Mouse (Mus musculus) spleen, postnatal 0 days (tissue): ENCODE results near the gene Ints5. TPM values are rescaled to one million over a fixed set of nuclear protein-coding genes. Genes with fewer than 3 reads are reported as not detected.

Experiments
- polyA plus RNA-seq: library from polyadenylated mRNA; unstranded; fragments of >200 nt; fragmentation: Nextera tagmentation; extraction: Ambion mirVana; gene quantifications from 2 replicates; pipeline ENCODE4 v1.2.1, GENCODE M21; 2015

The Ints5 gene
- 22.6 and 23.2 TPM in 2 replicates for polyA plus RNA-seq

DNA sequence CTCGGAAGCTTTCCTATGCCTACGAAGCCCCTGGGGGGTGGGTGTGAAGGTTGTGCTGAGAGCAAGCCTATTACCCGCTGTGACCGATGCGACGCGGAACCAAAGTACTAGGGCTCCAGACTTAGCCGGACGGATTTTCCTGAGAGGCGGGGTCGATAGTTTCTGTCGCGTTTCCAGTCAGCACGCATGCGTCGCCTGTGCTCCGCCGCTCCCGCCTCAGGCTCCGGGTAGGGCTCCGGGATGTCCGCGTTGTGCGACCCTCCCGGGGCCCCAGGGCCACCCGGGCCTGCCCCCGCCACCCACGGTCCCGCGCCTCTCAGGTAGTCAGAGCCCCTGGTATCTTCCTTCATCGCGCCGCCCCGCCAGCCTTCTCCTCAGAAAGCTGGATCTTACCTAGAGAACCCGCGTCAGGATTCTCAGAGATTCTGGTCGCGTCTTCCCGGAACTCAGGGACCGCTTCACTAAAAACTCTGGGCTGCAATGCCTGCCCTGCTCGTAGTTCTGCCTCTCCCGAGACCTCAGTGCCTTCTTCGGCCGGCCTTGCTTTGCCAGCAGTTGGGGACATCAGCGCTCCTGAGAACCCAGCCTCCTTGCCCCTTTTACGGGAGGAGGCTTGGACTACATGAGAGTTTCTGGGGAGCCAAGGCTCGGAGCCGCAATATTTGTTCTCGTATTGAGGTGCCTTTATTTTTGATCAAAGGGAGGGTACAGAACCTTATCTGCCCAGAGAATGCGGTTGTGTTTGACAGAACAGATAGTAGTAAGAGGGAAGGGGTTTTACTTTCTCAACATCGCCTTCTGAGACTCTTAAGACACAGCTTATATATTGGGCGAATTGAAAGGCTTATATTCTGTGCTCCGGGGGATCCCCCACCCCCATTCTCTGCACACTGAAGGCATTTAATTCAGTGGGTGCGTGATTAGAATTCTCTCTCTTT lies at the start of gene Ints5:
Gene Ints5 (plus strand): TSS at position 177 of the 938 bp plus-strand sequence.

GRCm38 (mm10) chr19:8850402-8850901 lies 42.4 kb upstream of the Ints5 start, which contains the start of gene Lrrn4cl:
Gene Lrrn4cl, plus strand, starts transcription at chr19:8850768.

GRCm38 (mm10) chr19:8871267-8872186 lies 21.3 kb upstream of the Ints5 start, which contains the start of gene Ubxn1:
Gene Ubxn1, plus strand, starts transcription at chr19:8871496.

GRCm38 (mm10) chr19:8880311-8881033 lies 12.3 kb upstream of the Ints5 start, which contains the start of gene Uqcc3:
Gene Uqcc3, minus strand, starts transcription at chr19:8880923.

GRCm38 (mm10) chr19:8883616-8884015 lies 9.2 kb upstream of the Ints5 start, which contains the start of the genes Lbhd1 and Gm49403:
Gene Lbhd1, plus strand, starts transcription at chr19:8883732.
Gene Gm49403, plus strand, starts transcription at chr19:8883930.

DNA sequence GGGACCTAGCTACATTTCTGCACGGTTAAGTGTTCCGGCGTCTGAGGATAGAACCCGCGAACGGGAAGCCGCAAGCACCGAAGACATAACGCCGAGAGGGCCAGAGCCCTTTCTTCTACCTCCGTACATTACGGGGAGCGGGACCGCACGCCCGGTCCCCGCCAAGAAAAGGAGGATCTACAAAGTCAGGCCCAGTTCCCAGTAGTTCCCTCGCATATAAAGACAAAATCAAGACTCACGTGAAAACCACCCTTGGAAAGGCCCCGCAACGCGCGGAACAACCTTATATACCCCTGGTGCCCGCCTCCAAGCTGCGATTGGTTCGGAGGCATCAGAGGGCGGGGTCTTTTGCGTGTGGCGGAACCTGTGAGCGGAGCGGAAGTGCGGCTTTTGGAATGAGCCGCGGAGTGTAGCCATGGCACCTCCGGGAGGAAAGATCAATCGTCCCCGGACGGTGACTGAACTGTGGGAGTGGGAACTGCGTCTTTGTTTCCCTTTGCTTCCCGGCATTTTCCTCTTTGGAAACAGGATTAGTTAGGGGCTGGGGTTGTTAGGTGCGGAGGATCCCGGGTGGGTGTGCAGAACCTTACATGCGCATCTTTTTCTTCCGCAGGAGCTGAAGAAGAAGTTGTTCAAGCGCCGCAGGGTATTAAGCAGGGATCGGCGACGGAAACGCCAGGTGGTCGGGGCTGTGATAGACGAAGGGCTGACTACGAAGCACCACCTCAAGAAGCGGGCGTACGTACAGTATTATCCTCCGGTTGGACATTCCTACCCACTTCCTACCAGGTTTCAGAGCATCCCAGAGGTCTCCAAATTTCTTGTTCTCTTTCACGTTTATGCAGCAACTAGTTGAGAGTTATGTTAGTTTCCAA lies 4.1 kb upstream of the Ints5 start, which contains the start of the genes 1810009A15Rik and Gm49416:
Gene 1810009A15Rik (plus strand): TSS at position 343 of the 875 bp plus-strand sequence.
Gene Gm49416 (plus strand): TSS at position 416 of the 875 bp plus-strand sequence.

GRCm38 (mm10) chr19:8897865-8898495 lies 5.2 kb downstream of the Ints5 start, which contains the start of gene Ganab:
Gene Ganab, plus strand, starts transcription at chr19:8898071.

DNA sequence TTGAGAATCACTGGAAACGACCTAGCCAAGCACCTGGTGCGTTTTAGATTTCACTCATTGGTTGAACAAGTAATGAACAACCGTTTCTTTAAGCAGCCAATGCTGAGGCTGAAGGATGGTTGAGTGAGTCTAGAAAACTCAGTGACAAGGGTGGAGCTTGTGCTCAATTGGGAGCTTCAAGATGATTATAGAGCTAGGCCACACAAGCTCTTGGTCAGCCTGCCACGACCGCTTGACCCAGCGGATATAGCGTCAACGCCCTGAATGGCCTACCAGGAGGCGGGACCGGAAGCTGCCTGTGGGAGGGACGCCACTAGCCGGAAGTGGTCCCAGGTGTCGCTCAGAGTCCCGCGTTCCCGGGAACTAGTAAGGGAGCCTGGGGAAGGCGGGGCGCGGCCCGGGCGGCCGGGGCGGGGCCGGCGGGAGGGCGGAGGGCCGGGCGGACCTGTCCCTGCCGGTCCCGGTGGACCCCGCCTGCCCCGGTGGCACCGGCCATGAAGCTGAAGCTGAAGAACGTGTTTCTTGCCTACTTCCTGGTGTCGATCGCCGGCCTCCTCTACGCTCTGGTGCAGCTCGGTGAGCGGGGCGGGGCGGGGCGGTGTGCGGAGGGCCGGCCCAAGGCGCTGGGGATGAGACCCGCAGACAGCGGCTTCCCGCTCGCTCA lies 27.4 kb downstream of the Ints5 start, which contains the start of gene B3gat3:
Gene B3gat3 (plus strand): TSS at position 302 of the 664 bp plus-strand sequence.

DNA sequence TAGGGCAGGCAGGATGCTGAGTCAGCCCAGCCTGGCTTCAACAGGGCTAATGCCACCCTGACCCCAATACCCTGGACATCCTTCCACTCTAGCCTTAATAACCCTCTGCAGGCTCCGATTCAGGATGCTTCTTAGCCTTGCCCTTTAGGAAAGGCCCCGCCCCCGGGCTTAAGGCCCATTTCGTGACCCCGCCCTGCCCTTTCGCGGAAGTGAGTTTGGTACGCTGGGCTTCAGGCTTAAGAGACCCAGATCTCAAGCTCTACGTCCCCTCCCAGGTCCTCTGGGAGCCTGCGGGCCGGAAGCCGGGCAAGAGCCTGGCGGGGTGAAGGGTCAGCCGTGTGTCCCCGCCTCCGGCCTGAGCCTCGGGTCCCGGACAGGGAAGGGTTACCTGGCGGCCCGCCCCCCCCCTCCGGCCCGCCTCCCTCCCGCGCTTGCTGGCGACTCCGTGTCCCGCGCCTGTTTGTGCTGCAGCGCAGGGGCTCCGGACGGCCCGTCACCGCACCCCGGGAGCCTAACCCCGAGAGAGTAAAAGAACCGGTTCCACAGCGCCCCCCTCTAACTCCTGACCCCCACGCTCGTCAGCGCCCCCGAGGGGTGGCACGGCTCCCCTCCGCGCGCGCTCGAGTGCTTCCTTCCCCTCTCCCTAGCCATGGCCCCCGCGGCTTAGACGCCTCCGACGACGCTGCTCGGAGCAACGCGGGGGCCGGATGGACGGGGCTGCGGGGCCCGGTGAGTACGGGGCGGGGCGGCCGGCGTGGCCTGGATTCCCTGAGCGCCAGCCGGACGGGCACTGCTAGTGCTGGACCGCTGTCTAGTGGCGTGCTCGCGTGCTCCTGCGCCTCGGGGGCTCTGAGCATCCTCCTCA lies 36.7 kb downstream of the Ints5 start, which contains the start of the genes Rom1 and Eml3:
Gene Rom1 (minus strand): TSS at position 133 of the 865 bp plus-strand sequence.
Gene Eml3 (plus strand): TSS at position 329 of the 865 bp plus-strand sequence.

GRCm38 (mm10) chr19:8941515-8942217 lies 48.9 kb downstream of the Ints5 start, which contains the start of gene Mta2:
Gene Mta2, plus strand, starts transcription at chr19:8941875.

Other genes starting within 250 kb of the Ints5 start
- 0.10 TPM in 1 of 2 replicates, not detected in the other for gene Chrm1, start 229.2 kb upstream of the Ints5 start, polyA plus RNA-seq
- 101 and 102 TPM in 2 replicates for gene Slc3a2, start 169.6 kb upstream of the Ints5 start, polyA plus RNA-seq
- gene Wdr74, start 157.2 kb upstream of the Ints5 start, polyA plus RNA-seq = 64.9 and 68.8 TPM in 2 replicates
- 0.65 and 0.69 TPM in 2 replicates for gene 1700092M07Rik, start 152.3 kb upstream of the Ints5 start, polyA plus RNA-seq
- gene Stx5a, start 151.6 kb upstream of the Ints5 start, polyA plus RNA-seq = 56.9 and 66.5 TPM in 2 replicates
- gene Nxf1, start 135.9 kb upstream of the Ints5 start, polyA plus RNA-seq = 95.6 and 109 TPM in 2 replicates
- gene Tmem223, start 122.0 kb upstream of the Ints5 start, polyA plus RNA-seq = 79.4 and 82.5 TPM in 2 replicates
- gene Tmem179b, start 118.5 kb upstream of the Ints5 start, polyA plus RNA-seq = 134 and 140 TPM in 2 replicates
- gene Taf6l, start 106.6 kb upstream of the Ints5 start, polyA plus RNA-seq = 13.4 and 15.6 TPM in 2 replicates
- gene Polr2g, start 94.4 kb upstream of the Ints5 start, polyA plus RNA-seq = 103 and 108 TPM in 2 replicates
- gene Zbtb3, start 90.5 kb upstream of the Ints5 start, polyA plus RNA-seq = 1.5 and 1.9 TPM in 2 replicates
- gene Ttc9c, start 73.7 kb upstream of the Ints5 start, polyA plus RNA-seq = 29.3 and 32.7 TPM in 2 replicates
- gene Hnrnpul2, start 73.0 kb upstream of the Ints5 start, polyA plus RNA-seq = 5.6 and 5.7 TPM in 2 replicates
- gene AC129217.1, start 63.2 kb upstream of the Ints5 start, polyA plus RNA-seq = not detected in 2 replicates
- 40.2 and 40.8 TPM in 2 replicates for gene Bscl2, start 55.5 kb upstream of the Ints5 start, polyA plus RNA-seq
- gene Gng3, start 53.8 kb upstream of the Ints5 start, polyA plus RNA-seq = 0.48 and 0.53 TPM in 2 replicates
- 1.2 and 1.7 TPM in 2 replicates for gene Lrrn4cl, start 42.2 kb upstream of the Ints5 start, polyA plus RNA-seq
- 128 and 131 TPM in 2 replicates for gene Ubxn1, start 21.5 kb upstream of the Ints5 start, polyA plus RNA-seq
- 55.1 and 57.2 TPM in 2 replicates for gene Uqcc3, start 12.1 kb upstream of the Ints5 start, polyA plus RNA-seq
- gene Lbhd1, start 9.3 kb upstream of the Ints5 start, polyA plus RNA-seq = 44.3 and 52.1 TPM in 2 replicates
- gene Gm49403, start 9.1 kb upstream of the Ints5 start, polyA plus RNA-seq = not detected in 2 replicates
- gene 1810009A15Rik, start 4.2 kb upstream of the Ints5 start, polyA plus RNA-seq = 54.0 and 56.8 TPM in 2 replicates
- not detected in 2 replicates for gene Gm49416, start 4.1 kb upstream of the Ints5 start, polyA plus RNA-seq
- gene Ganab, start 5.1 kb downstream of the Ints5 start, polyA plus RNA-seq = 28.2 and 35.2 TPM in 2 replicates
- gene B3gat3, start 27.4 kb downstream of the Ints5 start, polyA plus RNA-seq = 23.7 and 26.2 TPM in 2 replicates
- gene Rom1, start 36.4 kb downstream of the Ints5 start, polyA plus RNA-seq = 2.9 and 3.7 TPM in 2 replicates
- 19.5 and 23.4 TPM in 2 replicates for gene Eml3, start 36.5 kb downstream of the Ints5 start, polyA plus RNA-seq
- gene Mta2, start 48.9 kb downstream of the Ints5 start, polyA plus RNA-seq = 105 and 110 TPM in 2 replicates
- 15.3 and 15.8 TPM in 2 replicates for gene Tut1, start 60.8 kb downstream of the Ints5 start, polyA plus RNA-seq
- gene Eef1g, start 74.0 kb downstream of the Ints5 start, polyA plus RNA-seq = 261 and 275 TPM in 2 replicates
- 11.6 and 16.8 TPM in 2 replicates for gene Ahnak, start 96.3 kb downstream of the Ints5 start, polyA plus RNA-seq
- gene Scgb1a1, start 195.0 kb downstream of the Ints5 start, polyA plus RNA-seq = 0.30 and 1.2 TPM in 2 replicates
- gene Asrgl1, start 242.6 kb downstream of the Ints5 start, polyA plus RNA-seq = 16.3 and 19.8 TPM in 2 replicates